In genomic region chr6:16551131-16551530, GRCm38 (mm10) we compare ENCODE assay signal across 19 mouse cellular contexts.
A peak's percentile ranks its signal among the peaks of the same experiment; 100 is the strongest.
DNase-seq lines count a peak whose midpoint lies in the region; ATAC-seq lines count a peak whose summit lies in the region.
"Had no signal": no experiment of that assay in that cellular context is flagged by ENCODE, and none has a peak within 500 bp of the region (broad histone marks: within the 10 kb centered on the region; RNA-seq: fewer than 3 reads in every experiment).

No protein-coding gene starts in this region.

- no peaks in the 10 kb centered on the region for H3K27me3 ChIP-seq in limb, embryonic 12.5 days
- H3K27me3 ChIP-seq in limb, embryonic 10.5 days (ENCODE audit: low read depth, poor library complexity, severe bottlenecking), result no peaks in the 10 kb centered on the region
- no peaks in the 10 kb centered on the region for H3K27me3 ChIP-seq in midbrain, embryonic 16.5 days (ENCODE audit: control insufficient read depth, insufficient read depth, low read depth, low read length)
- no peaks in the 10 kb centered on the region for H3K27me3 ChIP-seq in midbrain, embryonic 14.5 days (ENCODE audit: control insufficient read depth, insufficient read depth, low read length)
- H3K27me3 ChIP-seq in intestine, embryonic 16.5 days (replicated peaks; ENCODE audit: control insufficient read depth, insufficient read depth, low read length), result no peaks in the 10 kb centered on the region
- H3K27me3 ChIP-seq: CH12.LX; forebrain, embryonic 15.5 days had no signal

- H3K9me3 ChIP-seq in limb, embryonic 12.5 days, result no peaks in the 10 kb centered on the region
- H3K9me3 ChIP-seq in limb, embryonic 10.5 days (replicated peaks), result no peaks in the 10 kb centered on the region
- H3K9me3 ChIP-seq in midbrain, embryonic 16.5 days (replicated peaks; ENCODE audit: control insufficient read depth, low read length, poor library complexity, severe bottlenecking), result no peaks in the 10 kb centered on the region
- H3K9me3 ChIP-seq in midbrain, embryonic 14.5 days (ENCODE audit: control insufficient read depth, low read length), result no peaks in the 10 kb centered on the region
- no peaks in the 10 kb centered on the region for H3K9me3 ChIP-seq in intestine, embryonic 16.5 days (ENCODE audit: control insufficient read depth, low read length)
- H3K9me3 ChIP-seq: forebrain, embryonic 15.5 days; heart, embryonic 10.5 days had no signal

- H3K4me2 ChIP-seq in limb, embryonic 12.5 days, result no peak overlapping the region
- H3K4me2 ChIP-seq in midbrain, embryonic 16.5 days (ENCODE audit: low read length), result no peak overlapping the region
- no peak overlapping the region for H3K4me2 ChIP-seq in midbrain, embryonic 14.5 days (ENCODE audit: low read length)
- H3K4me2 ChIP-seq in intestine, embryonic 16.5 days (ENCODE audit: low read depth, low read length), result no peak overlapping the region
- H3K4me2 ChIP-seq: hindbrain, embryonic 14.5 days had no signal

- no peak for ATAC-seq in cerebellum, adult (ENCODE audit: insufficient number of reproducible peaks, low FRiP score, low TSS enrichment)
- ATAC-seq in limb, embryonic 12.5 days (ENCODE audit: insufficient number of reproducible peaks, insufficient read depth, low FRiP score, low TSS enrichment, low read depth), result no peak
- 0 out of 2 replicates have a peak, but pooled peaks have one; percentile 42 for ATAC-seq in midbrain, embryonic 16.5 days
- ATAC-seq in midbrain, embryonic 14.5 days (ENCODE audit: low FRiP score, low TSS enrichment), result no peak
- no peak for ATAC-seq in intestine, embryonic 16.5 days
- ATAC-seq: activated CD4-positive, CD25-positive, alpha-beta regulatory T cell, adult 4 months; Patski had no signal

- peak; percentile 14 to 22 for DNase-seq in cerebellum, postnatal 14 days
- DNase-seq in limb, embryonic 10.5 days (ENCODE audit: low spot score), result no peak
- DNase-seq in midbrain, embryonic 14.5 days, result no peak
- DNase-seq: adrenal gland, postnatal 25 days; cerebellum, adult 11 months; cerebellum, adult 9-10 months; heart, adult 18-20 months; heart, postnatal 10 days; heart, postnatal 4 days had no signal

- H3K4me1 ChIP-seq in limb, embryonic 12.5 days (replicated peaks), result peaks cover 38% of the 10 kb centered on the region
- peaks cover 33% of the 10 kb centered on the region for H3K4me1 ChIP-seq in limb, embryonic 10.5 days
- H3K4me1 ChIP-seq in midbrain, embryonic 16.5 days (ENCODE audit: control insufficient read depth, insufficient read depth, low read length), result no peaks in the 10 kb centered on the region
- H3K4me1 ChIP-seq in midbrain, embryonic 14.5 days (ENCODE audit: control insufficient read depth, insufficient read depth, low read length), result 0 out of 2 replicates have a peak, but pooled peaks cover 6% of the 10 kb centered on the region
- H3K4me1 ChIP-seq in intestine, embryonic 16.5 days (ENCODE audit: control insufficient read depth, insufficient read depth, low read length), result no peaks in the 10 kb centered on the region
- H3K4me1 ChIP-seq: heart, embryonic 10.5 days had no signal

- no peaks in the 10 kb centered on the region for H3K36me3 ChIP-seq in limb, embryonic 12.5 days
- H3K36me3 ChIP-seq in limb, embryonic 10.5 days, result no peaks in the 10 kb centered on the region
- H3K36me3 ChIP-seq in midbrain, embryonic 16.5 days (ENCODE audit: control insufficient read depth, insufficient read depth, low read length), result no peaks in the 10 kb centered on the region
- no peaks in the 10 kb centered on the region for H3K36me3 ChIP-seq in midbrain, embryonic 14.5 days (ENCODE audit: control insufficient read depth, insufficient read depth, low read length)
- no peaks in the 10 kb centered on the region for H3K36me3 ChIP-seq in intestine, embryonic 16.5 days (ENCODE audit: control insufficient read depth, insufficient read depth, low read length)
- H3K36me3 ChIP-seq: forebrain, embryonic 15.5 days; heart, embryonic 10.5 days had no signal

- no peak overlapping the region for H3K9ac ChIP-seq in limb, embryonic 12.5 days (replicated peaks)
- H3K9ac ChIP-seq in midbrain, embryonic 16.5 days (ENCODE audit: low read depth, low read length), result no peak overlapping the region
- no peak overlapping the region for H3K9ac ChIP-seq in midbrain, embryonic 14.5 days (replicated peaks; ENCODE audit: low read length)
- no peak overlapping the region for H3K9ac ChIP-seq in intestine, embryonic 16.5 days (ENCODE audit: low read depth, low read length)
- H3K9ac ChIP-seq: forebrain, embryonic 15.5 days; hindbrain, embryonic 14.5 days had no signal

- peak overlapping the region; percentile 54; the same call in 1 of the 2 replicates for H3K27ac ChIP-seq in limb, embryonic 12.5 days
- no peak overlapping the region; the same call in 1 of the 2 replicates for H3K27ac ChIP-seq in limb, embryonic 10.5 days
- H3K27ac ChIP-seq in midbrain, embryonic 16.5 days (ENCODE audit: low read length), result no peak overlapping the region
- no peak overlapping the region for H3K27ac ChIP-seq in midbrain, embryonic 14.5 days (replicated peaks; ENCODE audit: low read depth, low read length)
- no peak overlapping the region; the same call in 1 of the 2 replicates for H3K27ac ChIP-seq in intestine, embryonic 16.5 days (ENCODE audit: low read length)
- H3K27ac ChIP-seq: forebrain, embryonic 15.5 days; heart, embryonic 10.5 days had no signal

- H3K4me3 ChIP-seq in limb, embryonic 12.5 days (replicated peaks), result no peak overlapping the region
- no peak overlapping the region for H3K4me3 ChIP-seq in limb, embryonic 10.5 days
- no peak overlapping the region for H3K4me3 ChIP-seq in midbrain, embryonic 16.5 days (ENCODE audit: low read depth, low read length)
- no peak overlapping the region for H3K4me3 ChIP-seq in midbrain, embryonic 14.5 days (replicated peaks; ENCODE audit: low read depth, low read length)
- no peak overlapping the region for H3K4me3 ChIP-seq in intestine, embryonic 16.5 days (ENCODE audit: low read length)
- H3K4me3 ChIP-seq: forebrain, embryonic 15.5 days; heart, embryonic 10.5 days had no signal

- WGBS in limb, embryonic 12.5 days, result 84% methylated on average over 6 of the region's 6 CpGs
- WGBS in limb, embryonic 10.5 days, result 93% methylated on average over 6 of the region's 6 CpGs
- 90% methylated on average over 6 of the region's 6 CpGs for WGBS in midbrain, embryonic 16.5 days
- WGBS in midbrain, embryonic 14.5 days, result 93% methylated on average over 6 of the region's 6 CpGs
- 81% methylated on average over 6 of the region's 6 CpGs for WGBS in intestine, embryonic 16.5 days

Comparison
In these comparisons a context has a peak if more than half of its experiments do, and no peak if none do; other contexts are left out.
1. DNase-seq: peak in cerebellum, postnatal 14 days (2 of 2); none in limb, embryonic 10.5 days (single experiment) and midbrain, embryonic 14.5 days (single experiment).